Mouse (Mus musculus) lung, postnatal 0 days (tissue): ENCODE measurements around the gene Gm37240. TPM values are rescaled to one million over a fixed set of nuclear protein-coding genes. Genes with fewer than 3 reads are reported as not detected.

Experiments
- ATAC-seq: fragments of 200-750 bp; cut with Nextera tagmentation; 2 replicates; pipeline ENCODE4 v1.8.0; 2017; ENCODE audit warnings: moderate library complexity
- DNase-seq: peaks from one replicate; pipeline ENCODE4 v3.0.0-alpha.2; 2016; ENCODE audit warnings: low spot score
- H3K27ac ChIP-seq: fragments of 300-500 bp; sonication (generic); 2 replicates; pipeline ENCODE4 v1.5.1; 2014; ENCODE audit warnings: antibody characterized with exemption, mild to moderate bottlenecking, low read length, mixed read lengths
- H3K27me3 ChIP-seq: fragments of 300-500 bp; sonication (generic); replicated peaks from 2 replicates; pipeline ENCODE4 v1.6.1; 2014; ENCODE audit warnings: low read length, mixed read lengths; ENCODE audit not compliant: insufficient read depth
- H3K36me3 ChIP-seq: fragments of 300-500 bp; sonication (generic); 2 replicates; pipeline ENCODE4 v1.6.1; 2014; ENCODE audit warnings: low read length, mixed read lengths; ENCODE audit not compliant: insufficient read depth
- H3K4me1 ChIP-seq: fragments of 300-500 bp; sonication (generic); 2 replicates; pipeline ENCODE4 v1.6.1; 2014; ENCODE audit warnings: antibody characterized with exemption, low read depth, low read length, mixed read lengths; ENCODE audit not compliant: insufficient read depth
- H3K4me2 ChIP-seq: fragments of 300-500 bp; sonication (generic); replicated peaks from 2 replicates; pipeline ENCODE4 v1.6.1; 2014; ENCODE audit warnings: low read depth, mild to moderate bottlenecking, low read length, moderate library complexity, mixed read lengths
- H3K4me3 ChIP-seq: fragments of 300-500 bp; sonication (generic); 2 replicates; pipeline ENCODE4 v1.5.1; 2014; ENCODE audit warnings: low read depth, low read length
- H3K9ac ChIP-seq: fragments of 300-500 bp; sonication (generic); replicated peaks from 2 replicates; pipeline ENCODE4 v1.6.1; 2014; ENCODE audit warnings: low read depth, mild to moderate bottlenecking
- H3K9me3 ChIP-seq: fragments of 300-500 bp; sonication (generic); 2 replicates; pipeline ENCODE4 v1.6.1; 2016; ENCODE audit warnings: low read length, mixed read lengths
- CTCF ChIP-seq: IDR thresholded peaks from 2 replicates; pipeline ENCODE4 v1.5.1; 2016; ENCODE audit warnings: antibody characterized with exemption, mild to moderate bottlenecking
- EP300 ChIP-seq: IDR thresholded peaks from 2 replicates; pipeline ENCODE4 v1.6.1; 2016; ENCODE audit warnings: antibody characterized with exemption, mild to moderate bottlenecking, control low read depth
- WGBS: fragments of 180-500 bp; shearing (Covaris S2); extraction: QIAGEN DNeasy Blood & Tissue Kit; methylation state at CpG from one replicate; pipeline ENCODE4 v1.1.7; 2014; 5-methylcytosine and 5-hydroxymethylcytosine counted together
- polyA plus RNA-seq: library from polyadenylated mRNA; unstranded; fragments of >200 nt; fragmentation: Nextera tagmentation; extraction: Ambion mirVana; gene quantifications from 2 replicates; pipeline ENCODE4 v1.2.1, GENCODE M21; 2015

Gene Gm37240
- polyA plus RNA-seq, 1 experiment from 2014 or later = 8.9 TPM

DNA sequence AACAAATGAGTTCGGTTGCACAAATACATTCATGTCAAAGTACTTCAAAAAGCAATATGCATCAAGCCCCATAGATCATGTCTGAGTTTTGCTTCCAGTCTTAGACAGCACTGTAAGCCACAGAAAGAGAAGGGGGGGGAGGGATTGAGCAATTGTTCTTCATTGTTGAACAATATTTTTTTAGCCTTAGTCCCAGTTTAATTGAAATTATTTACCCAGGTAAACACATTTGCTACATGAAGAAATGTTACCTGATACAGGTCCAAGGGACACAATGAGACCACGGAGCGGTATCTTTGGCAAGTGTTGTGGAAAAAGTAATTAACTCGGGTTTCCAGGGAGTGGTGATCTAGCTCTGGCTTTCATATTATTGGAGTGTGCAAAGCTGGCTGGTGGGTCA is 337.0 kb downstream of the Gm37240 start:
- no peak overlapping the region for H3K4me2 ChIP-seq
- H3K27me3 ChIP-seq = no peaks in the 10 kb centered on the region
- no peaks in the 10 kb centered on the region for H3K9me3 ChIP-seq
- WGBS = 71% methylated on average over 4 of the region's 4 CpGs
- DNase-seq (no peak), ATAC-seq (no peak)
- TF ChIP-seq CTCF = no peak
- TF ChIP-seq EP300 = no peak
- no peaks in the 10 kb centered on the region for H3K4me1 ChIP-seq
- H3K27ac ChIP-seq = no peak overlapping the region
- no peak overlapping the region for H3K9ac ChIP-seq
- no peaks in the 10 kb centered on the region for H3K36me3 ChIP-seq
- H3K4me3 ChIP-seq = no peak overlapping the region

DNA sequence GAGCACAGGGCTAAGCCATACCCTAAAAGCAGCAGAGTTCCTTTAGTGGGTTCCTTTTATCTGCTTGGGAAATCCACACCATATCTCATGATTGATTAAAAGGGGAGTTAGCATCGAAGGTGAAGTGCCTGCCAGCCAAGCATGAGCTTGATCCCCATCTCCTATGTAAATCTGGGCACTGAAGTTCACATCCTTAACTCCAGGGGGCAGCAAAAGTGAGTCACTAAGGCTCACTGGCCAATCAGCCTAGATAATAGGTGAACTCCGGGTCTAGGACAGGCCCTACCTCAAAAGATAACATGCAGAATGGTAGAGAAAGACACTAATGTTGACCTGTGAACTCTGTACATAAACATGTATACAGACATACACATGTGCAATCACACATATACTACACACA is 343.7 kb downstream of the Gm37240 start:
- Histone ChIP-seq H3K9me3 (no peaks in the 10 kb centered on the region), H3K9ac (no peak overlapping the region), H3K36me3 (no peaks in the 10 kb centered on the region), H3K4me2 (no peak overlapping the region), H3K4me3 (no peak overlapping the region), H3K27ac (no peak overlapping the region), H3K27me3 (no peaks in the 10 kb centered on the region), H3K4me1 (no peaks in the 10 kb centered on the region)
- WGBS = 58% methylated on average over 2 of the region's 2 CpGs
- DNase-seq (peak; percentile 6), ATAC-seq (no peak)
- peak; percentile 63 for TF ChIP-seq CTCF
- no peak for TF ChIP-seq EP300

DNA sequence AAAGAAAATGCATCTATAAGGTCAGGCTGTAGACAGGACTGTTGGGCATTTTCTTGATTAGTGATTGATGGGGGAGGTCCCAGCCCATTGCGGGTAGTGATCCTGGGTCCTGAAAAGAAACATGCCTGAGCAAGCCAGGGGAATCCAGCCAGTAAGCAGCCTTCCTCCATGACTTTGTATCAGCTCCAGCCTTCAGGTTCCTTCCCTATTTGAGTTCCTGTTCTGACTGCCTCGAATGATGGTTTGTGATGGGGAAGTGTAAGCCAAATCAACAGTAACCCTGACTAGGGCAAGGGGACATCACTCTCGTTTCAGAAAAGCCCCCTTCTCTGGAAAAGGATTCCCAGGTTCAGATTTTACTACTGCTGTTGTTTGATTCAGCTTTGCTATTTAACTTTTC is 344.6 kb downstream of the Gm37240 start:
- no peaks in the 10 kb centered on the region for H3K27me3 ChIP-seq
- no peaks in the 10 kb centered on the region for H3K9me3 ChIP-seq
- H3K27ac ChIP-seq = no peak overlapping the region
- no peaks in the 10 kb centered on the region for H3K4me1 ChIP-seq
- H3K4me2 ChIP-seq = no peak overlapping the region
- H3K9ac ChIP-seq = no peak overlapping the region
- DNase-seq (no peak), ATAC-seq (no peak)
- TF ChIP-seq CTCF = no peak
- TF ChIP-seq EP300 = no peak
- H3K36me3 ChIP-seq = no peaks in the 10 kb centered on the region
- WGBS = 56% methylated on average over 3 of the region's 3 CpGs
- no peak overlapping the region for H3K4me3 ChIP-seq

DNA sequence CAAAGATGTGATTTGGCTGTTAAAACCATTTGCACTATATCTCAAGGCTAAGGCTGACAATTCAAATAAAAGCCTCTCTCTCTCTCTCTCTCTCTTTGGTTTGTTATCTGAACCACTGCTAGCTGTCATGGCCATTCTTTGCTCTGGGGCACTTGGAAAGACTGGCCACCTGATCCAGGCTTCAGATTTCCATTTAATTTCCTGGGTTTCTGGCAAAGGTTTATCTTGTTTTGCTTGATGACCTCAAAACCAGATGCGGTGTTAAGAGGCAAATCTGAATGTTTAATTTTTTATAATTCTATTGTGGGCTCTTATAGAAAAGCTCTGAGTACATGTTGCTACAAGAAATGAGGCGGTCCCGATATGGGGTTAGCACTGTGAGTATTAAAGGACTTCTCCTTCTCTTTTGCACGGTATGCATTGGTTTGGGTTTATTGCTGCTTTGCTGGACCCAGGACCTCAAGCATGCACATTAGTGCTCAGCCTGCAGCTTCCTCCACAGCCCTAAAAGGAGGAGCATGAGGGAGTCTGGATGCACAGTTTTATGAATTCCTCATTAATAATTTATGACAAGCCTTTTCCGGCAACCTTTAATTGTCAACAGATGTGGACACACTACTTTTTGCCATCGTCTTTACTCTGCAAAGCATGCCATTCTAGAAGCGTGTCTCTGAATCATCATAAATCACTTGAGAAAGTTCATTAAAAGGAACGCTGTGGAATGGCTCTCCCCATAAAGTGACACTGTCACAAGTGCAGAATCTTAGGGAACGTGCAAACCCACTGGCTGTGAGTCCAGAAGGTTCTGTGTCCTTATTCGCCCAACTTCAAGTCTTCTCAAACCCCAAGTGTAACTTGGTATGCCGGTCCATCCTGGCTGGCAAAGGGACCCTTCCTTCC is 351.4 kb downstream of the Gm37240 start:
- no peaks in the 10 kb centered on the region for H3K9me3 ChIP-seq
- WGBS = 62% methylated on average over 11 of the region's 11 CpGs
- no peak overlapping the region for H3K4me2 ChIP-seq
- DNase-seq (no peak), ATAC-seq (no peak)
- no peak overlapping the region for H3K27ac ChIP-seq
- no peaks in the 10 kb centered on the region for H3K27me3 ChIP-seq
- H3K36me3 ChIP-seq = no peaks in the 10 kb centered on the region
- no peaks in the 10 kb centered on the region for H3K4me1 ChIP-seq
- H3K9ac ChIP-seq = no peak overlapping the region
- no peak overlapping the region for H3K4me3 ChIP-seq
- TF ChIP-seq EP300 = no peak
- no peak for TF ChIP-seq CTCF

DNA sequence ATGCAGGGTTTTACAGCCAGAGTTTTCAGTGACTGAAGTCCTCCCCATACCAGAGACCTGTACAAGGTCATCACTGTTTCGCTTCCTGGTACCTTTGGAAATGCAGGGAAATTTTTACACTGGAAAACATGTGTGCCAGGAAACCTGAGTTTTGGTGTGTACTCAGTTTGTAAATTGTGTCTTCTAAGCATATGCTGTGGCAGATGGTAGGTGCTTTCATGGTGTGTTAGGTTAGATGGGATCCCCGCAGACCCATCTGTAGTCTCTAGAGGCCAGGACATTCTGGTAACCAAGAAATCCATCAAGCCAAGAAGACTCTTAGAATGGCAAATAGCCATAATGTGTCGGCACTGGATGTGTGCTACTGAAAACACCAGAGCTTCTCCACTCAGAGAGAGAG is 352.3 kb downstream of the Gm37240 start:
- no peaks in the 10 kb centered on the region for H3K9me3 ChIP-seq
- 71% methylated on average over 3 of the region's 3 CpGs for WGBS
- DNase-seq (no peak), ATAC-seq (no peak)
- H3K4me3 ChIP-seq = no peak overlapping the region
- H3K36me3 ChIP-seq = no peaks in the 10 kb centered on the region
- H3K27ac ChIP-seq = no peak overlapping the region
- H3K9ac ChIP-seq = no peak overlapping the region
- no peaks in the 10 kb centered on the region for H3K27me3 ChIP-seq
- no peaks in the 10 kb centered on the region for H3K4me1 ChIP-seq
- TF ChIP-seq CTCF = no peak
- no peak for TF ChIP-seq EP300
- H3K4me2 ChIP-seq = no peak overlapping the region

DNA sequence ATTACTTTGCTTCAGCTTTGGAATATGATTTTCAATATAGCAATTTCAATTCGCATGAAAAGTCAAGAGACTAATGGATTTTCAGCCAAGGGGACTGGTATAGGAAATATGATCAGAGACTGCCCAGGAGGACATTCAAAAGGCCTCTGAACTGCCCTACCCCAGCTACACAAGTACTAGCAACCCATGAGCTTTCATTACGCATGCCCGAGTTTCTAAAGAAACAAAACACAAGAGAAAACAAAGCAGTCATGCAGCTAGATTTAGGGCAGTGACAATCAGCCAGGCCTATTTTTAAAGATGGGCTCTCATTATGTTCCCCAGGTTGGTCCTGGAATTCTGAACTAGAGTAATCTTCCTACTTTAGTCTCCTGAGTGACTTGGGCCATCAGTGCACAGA is 354.9 kb downstream of the Gm37240 start:
- ATAC-seq (no peak), DNase-seq (no peak)
- 81% methylated on average over 3 of the region's 3 CpGs for WGBS
- Histone ChIP-seq H3K36me3 (no peaks in the 10 kb centered on the region), H3K4me2 (no peak overlapping the region), H3K9me3 (no peaks in the 10 kb centered on the region), H3K27ac (no peak overlapping the region), H3K9ac (no peak overlapping the region), H3K27me3 (no peaks in the 10 kb centered on the region), H3K4me3 (no peak overlapping the region), H3K4me1 (no peaks in the 10 kb centered on the region)
- TF ChIP-seq CTCF = no peak
- TF ChIP-seq EP300 = no peak
